Mouse (Mus musculus) kidney, postnatal 25 days (tissue): ENCODE measurements around the gene Rab5c.
A peak's percentile ranks its signal among the peaks of the same experiment; 100 is the strongest.

ENCODE experiments used
- DNase-seq, 2 experiments: peaks; one replicate each; pipeline ENCODE4 v3.0.0; 2021; ENCODE audit warnings: mixed read lengths in 2 of 2

Rab5c gene

GRCm38 (mm10) chr11:100738066-100738604 lies at the start of gene Rab5c:
Gene Rab5c (minus strand): TSS chr11:100738215.
- peak; percentile 99 to 100 for DNase-seq

GRCm38 (mm10) chr11:100785774-100786173 lies 47.8 kb upstream of the Rab5c start:
- no peak for DNase-seq

- no peak for DNase-seq
Measured at GRCm38 (mm10) chr11:100784286-100784685, 46.3 kb upstream of the Rab5c start.

GRCm38 (mm10) chr11:100782568-100782967 lies 44.6 kb upstream of the Rab5c start:
- DNase-seq: peak; percentile 89 to 93

GRCm38 (mm10) chr11:100781763-100782475 lies 43.9 kb upstream of the Rab5c start:
- DNase-seq: peak in 1 of 2 experiments; percentile 44

GRCm38 (mm10) chr11:100780247-100780646 lies 42.2 kb upstream of the Rab5c start:
- DNase-seq: peak in 1 of 2 experiments; percentile 28

- no peak for DNase-seq
Measured at GRCm38 (mm10) chr11:100778069-100778468, 40.1 kb upstream of the Rab5c start.

GRCm38 (mm10) chr11:100775921-100776320 lies 37.9 kb upstream of the Rab5c start:
- no peak for DNase-seq

GRCm38 (mm10) chr11:100774261-100774660 lies 36.2 kb upstream of the Rab5c start:
- DNase-seq: no peak

- peak; percentile 94 to 96 for DNase-seq
Measured at GRCm38 (mm10) chr11:100770646-100771408, 32.8 kb upstream of the Rab5c start, which contains the start of gene Ghdc. Gene Ghdc (minus strand): TSS chr11:100770957.

- DNase-seq: peak in 1 of 2 experiments; percentile 60
Measured at GRCm38 (mm10) chr11:100769980-100770379, 32.0 kb upstream of the Rab5c start.

GRCm38 (mm10) chr11:100767871-100768270 lies 29.9 kb upstream of the Rab5c start:
- peak; percentile 46 to 72 for DNase-seq

GRCm38 (mm10) chr11:100766726-100767125 lies 28.7 kb upstream of the Rab5c start:
- peak; percentile 56 to 86 for DNase-seq

GRCm38 (mm10) chr11:100762831-100763230 lies 24.8 kb upstream of the Rab5c start, which contains the start of gene Hcrt:
Gene Hcrt (minus strand): TSS chr11:100762931.
- DNase-seq: no peak

- DNase-seq: peak; percentile 86 to 87
Measured at GRCm38 (mm10) chr11:100761547-100762045, 23.6 kb upstream of the Rab5c start.

- peak; percentile 40 to 70 for DNase-seq
Measured at GRCm38 (mm10) chr11:100759611-100760233, 21.7 kb upstream of the Rab5c start, which contains the start of gene Kcnh4. Gene Kcnh4 (minus strand): TSS chr11:100759942.

GRCm38 (mm10) chr11:100758707-100759610 lies 20.9 kb upstream of the Rab5c start:
- DNase-seq: peak in 1 of 2 experiments; percentile 65

GRCm38 (mm10) chr11:100757566-100757965 lies 19.6 kb upstream of the Rab5c start:
- no peak for DNase-seq

GRCm38 (mm10) chr11:100756476-100756875 lies 18.5 kb upstream of the Rab5c start:
- no peak for DNase-seq

GRCm38 (mm10) chr11:100754693-100755057 lies 16.7 kb upstream of the Rab5c start:
- DNase-seq: no peak

- DNase-seq: no peak
Measured at GRCm38 (mm10) chr11:100754021-100754692, 16.1 kb upstream of the Rab5c start.
